Comparison of ENCODE assay signal across 8 mouse cellular contexts in genomic region chr7:115310400-115311225, GRCm38 (mm10).
DNase-seq lines count a peak whose midpoint lies in the region; ATAC-seq and TF ChIP-seq lines count a peak whose summit lies in the region.

No protein-coding gene starts in this region.

- H3K4me3 ChIP-seq in heart, embryonic 10.5 days: no peak overlapping the region
- no peak overlapping the region for H3K4me3 ChIP-seq in heart, embryonic 12.5 days
- H3K4me3 ChIP-seq in limb, embryonic 14.5 days (replicated peaks; ENCODE audit: low read length): no peak overlapping the region

- in situ Hi-C loops in Patski (cut with MboI; ENCODE audit: low pct_unique_long_range_greater_than_20kb): no loop called here

- H3K9me3 ChIP-seq in heart, embryonic 10.5 days: no peaks in the 10 kb centered on the region
- no peaks in the 10 kb centered on the region for H3K9me3 ChIP-seq in heart, embryonic 12.5 days (replicated peaks)
- H3K9me3 ChIP-seq in limb, embryonic 14.5 days (ENCODE audit: control insufficient read depth, low read length): no peaks in the 10 kb centered on the region

- 73% methylated on average over 5 of the region's 5 CpGs for WGBS in heart, embryonic 10.5 days
- WGBS in heart, embryonic 12.5 days: 57% methylated on average over 5 of the region's 5 CpGs
- 36% methylated on average over 5 of the region's 5 CpGs for WGBS in limb, embryonic 14.5 days

- no peaks in the 10 kb centered on the region for H3K36me3 ChIP-seq in heart, embryonic 10.5 days
- no peaks in the 10 kb centered on the region for H3K36me3 ChIP-seq in heart, embryonic 12.5 days
- H3K36me3 ChIP-seq in limb, embryonic 14.5 days (ENCODE audit: control insufficient read depth, insufficient read depth, low read length): no peaks in the 10 kb centered on the region

- ATAC-seq in Patski: peak; percentile 44
- peak; percentile 25; the same call in 1 of the 2 replicates for ATAC-seq in heart, embryonic 12.5 days (ENCODE audit: insufficient number of reproducible peaks, low FRiP score)
- ATAC-seq in limb, embryonic 14.5 days (ENCODE audit: low FRiP score, low read depth): peak; percentile 70

- H3K27me3 ChIP-seq in heart, embryonic 10.5 days (ENCODE audit: insufficient read depth, poor library complexity, severe bottlenecking): peaks cover 8% of the 10 kb centered on the region; the same call in 1 of the 2 replicates
- H3K27me3 ChIP-seq in Patski: no peaks in the 10 kb centered on the region
- no peaks in the 10 kb centered on the region; the same call in 1 of the 2 replicates for H3K27me3 ChIP-seq in heart, embryonic 12.5 days (replicated peaks)
- no peaks in the 10 kb centered on the region for H3K27me3 ChIP-seq in limb, embryonic 14.5 days (ENCODE audit: control insufficient read depth, insufficient read depth, low read length)

- no peak overlapping the region for H3K9ac ChIP-seq in heart, embryonic 12.5 days
- no peak overlapping the region for H3K9ac ChIP-seq in limb, embryonic 14.5 days (ENCODE audit: low read depth, low read length, severe bottlenecking)

- H3K4me2 ChIP-seq in heart, embryonic 12.5 days: no peak overlapping the region
- H3K4me2 ChIP-seq in limb, embryonic 14.5 days (replicated peaks; ENCODE audit: low read depth, low read length, severe bottlenecking): no peak overlapping the region

- POLR2A ChIA-PET in Patski (lab: Charles Lee): no interaction called here

- TF ChIP-seq CTCF in Patski (IDR thresholded peaks at IDR 0.05): no peak

- peaks cover 20% of the 10 kb centered on the region for H3K4me1 ChIP-seq in heart, embryonic 10.5 days
- peaks cover 35% of the 10 kb centered on the region for H3K4me1 ChIP-seq in heart, embryonic 12.5 days (replicated peaks)
- peaks cover 13% of the 10 kb centered on the region for H3K4me1 ChIP-seq in limb, embryonic 14.5 days (ENCODE audit: control insufficient read depth, insufficient read depth, low read length)

- H3K27ac ChIP-seq in heart, embryonic 10.5 days: no peak overlapping the region
- no peak overlapping the region for H3K27ac ChIP-seq in heart, embryonic 12.5 days (ENCODE audit: poor library complexity, severe bottlenecking)
- no peak overlapping the region for H3K27ac ChIP-seq in limb, embryonic 14.5 days (replicated peaks; ENCODE audit: low read depth, low read length)

- DNase-seq in heart, adult 11 months: peak; percentile 91
- no peak for DNase-seq in heart, embryonic 10.5 days (ENCODE audit: low spot score)
- peak; percentile 60 for DNase-seq in Patski (ENCODE audit: low read depth, low spot score)
- DNase-seq in limb, embryonic 14.5 days (ENCODE audit: low spot score): peak; percentile 78
- DNase-seq in frontal cortex, postnatal 25 days (ENCODE audit: low spot score in 2 of 2): no peak
- DNase-seq in frontal cortex, postnatal 36 days (ENCODE audit: low spot score in 2 of 2): no peak
- DNase-seq in cerebellum, adult 8-10 months: no peak

- TF ChIP-seq POLR2A in limb, embryonic 14.5 days (IDR thresholded peaks at IDR 0.05; ENCODE audit: borderline replicate concordance, extremely low read depth, insufficient read depth, insufficient read length): no peak

- CTCF ChIA-PET in Patski (lab: Charles Lee): interaction anchor here (1.1 kb wide), 1 partner anchor 9 kb away, joined by 3 read pairs; no protein-coding TSS in a partner anchor

Comparison
In these comparisons a context has a peak if more than half of its experiments do, and no peak if none do; other contexts are left out.
1. DNase-seq: peak in heart, adult 11 months (single experiment), Patski (single experiment) and limb, embryonic 14.5 days (single experiment); none in heart, embryonic 10.5 days (single experiment), frontal cortex, postnatal 25 days (0 of 2), frontal cortex, postnatal 36 days (0 of 2) and cerebellum, adult 8-10 months (single experiment).
2. Peak in every context shown above with its lines, with median percentiles within 50 percentile points of each other: ATAC-seq.